Mouse (Mus musculus) skeletal muscle tissue, postnatal 0 days (tissue): ENCODE measurements around the gene Oas1c. TPM values are rescaled to one million over a fixed set of nuclear protein-coding genes. Genes with fewer than 3 reads are reported as not detected.

Source experiments
- microRNA-seq, 2 experiments: library from miRNA; unstranded; fragments of <30 nt; microRNA quantifications; one replicate each; pipeline ENCODE4; 2016
- polyA plus RNA-seq: library from polyadenylated mRNA; unstranded; fragments of >200 nt; fragmentation: Nextera tagmentation; extraction: Ambion mirVana; gene quantifications from 2 replicates; pipeline ENCODE4 v1.2.1, GENCODE M21; 2015

Oas1c gene
- 0.28 and 0.45 TPM in 2 replicates for polyA plus RNA-seq

GRCm38 (mm10) chr5:120811951-120812819 lies at the start of gene Oas1c:
Gene Oas1c (minus strand): TSS chr5:120812514.

GRCm38 (mm10) chr5:120861121-120861520 lies 48.8 kb upstream of the Oas1c start, which contains the start of gene Oas1h:
Gene Oas1h (plus strand): TSS chr5:120861421.

DNA sequence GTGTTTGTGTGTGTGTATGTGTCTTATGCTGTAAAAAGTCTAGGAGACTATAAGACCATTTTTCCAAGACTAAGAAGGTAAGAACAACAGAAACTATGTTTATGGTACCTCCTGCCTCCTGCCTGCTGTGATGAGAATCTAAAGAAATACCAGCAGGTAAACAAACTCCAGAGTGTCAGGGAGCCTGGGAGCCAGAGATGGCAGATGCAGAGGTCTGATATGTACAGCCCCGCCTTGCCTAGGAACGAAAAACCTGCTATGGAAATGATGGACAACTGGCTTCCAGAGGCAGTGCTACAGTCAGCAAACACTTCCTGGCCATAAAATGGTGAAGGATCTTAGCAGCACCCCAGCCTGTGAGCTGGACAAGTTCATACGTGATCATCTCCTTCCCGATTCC lies 34.8 kb upstream of the Oas1c start, which contains the start of gene Oas1f:
Gene Oas1f, plus strand, starts transcription at position 301 of the 400 bp plus-strand sequence.

GRCm38 (mm10) chr5:120795480-120796034 lies 16.8 kb downstream of the Oas1c start, which contains the start of gene Oas1e:
Gene Oas1e (minus strand): TSS chr5:120795530.

DNA sequence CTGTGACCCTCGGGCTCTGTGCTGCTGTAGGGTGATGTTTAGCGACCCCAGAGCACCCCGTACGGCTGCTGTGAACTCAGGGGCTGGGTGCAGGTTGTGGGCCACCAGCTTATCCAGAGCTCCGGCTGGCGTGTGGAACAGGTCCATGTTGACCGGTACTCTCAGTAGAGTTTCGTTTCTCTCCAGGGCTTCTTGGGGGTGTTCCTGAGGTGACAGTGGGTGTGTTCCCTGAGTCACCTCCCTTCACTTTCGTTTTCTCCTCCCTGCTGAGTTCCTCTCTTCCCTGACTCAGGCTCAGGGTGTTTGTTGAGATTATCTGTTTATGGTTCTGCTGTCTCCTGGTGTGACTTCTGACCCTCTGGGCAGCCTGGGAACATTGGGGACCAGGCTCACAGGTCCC lies 34.8 kb downstream of the Oas1c start, which contains the start of gene Oas3:
Gene Oas3, minus strand, starts transcription at position 184 of the 400 bp plus-strand sequence.

Small RNA genes within 50 kb of the gene (microRNA-seq; reads per million reads assigned to microRNA genes)
- gene Gm22907: 0 reads per million in 2 experiments

Other genes with a start within 250 kb of the Oas1c start
- 22.4 and 22.6 TPM in 2 replicates for gene Tpcn1, start 223.8 kb downstream of the Oas1c start, polyA plus RNA-seq
- gene Iqcd, start 223.5 kb downstream of the Oas1c start, polyA plus RNA-seq: 0.11 and 0.17 TPM in 2 replicates
- gene Rita1, start 199.9 kb downstream of the Oas1c start, polyA plus RNA-seq: 5.2 and 7.4 TPM in 2 replicates
- 15.5 and 16.5 TPM in 2 replicates for gene Ddx54, start 199.8 kb downstream of the Oas1c start, polyA plus RNA-seq
- not detected in 2 replicates for gene Cfap73, start 178.3 kb downstream of the Oas1c start, polyA plus RNA-seq
- 0.22 TPM in 2 replicates for gene Rasal1, start 163.7 kb downstream of the Oas1c start, polyA plus RNA-seq
- 0.62 and 0.68 TPM in 2 replicates for gene Dtx1, start 100.6 kb downstream of the Oas1c start, polyA plus RNA-seq
- 0.94 and 1.2 TPM in 2 replicates for gene Oas2, start 62.7 kb downstream of the Oas1c start, polyA plus RNA-seq
- 0.14 and 0.37 TPM in 2 replicates for gene Oas3, start 34.9 kb downstream of the Oas1c start, polyA plus RNA-seq
- gene Oas1e, start 17.0 kb downstream of the Oas1c start, polyA plus RNA-seq: 0.08 and 0.23 TPM in 2 replicates
- 0.74 TPM in 1 of 2 replicates, not detected in the other for gene Oas1f, start 34.9 kb upstream of the Oas1c start, polyA plus RNA-seq
- gene Oas1h, start 48.9 kb upstream of the Oas1c start, polyA plus RNA-seq: not detected in 2 replicates
- 0.64 and 0.87 TPM in 2 replicates for gene Oas1g, start 75.1 kb upstream of the Oas1c start, polyA plus RNA-seq
- gene Oas1a, start 95.0 kb upstream of the Oas1c start, polyA plus RNA-seq: 3.6 and 4.4 TPM in 2 replicates
- gene Oas1d, start 102.0 kb upstream of the Oas1c start, polyA plus RNA-seq: not detected in 2 replicates
- 0.02 TPM in 1 of 2 replicates, not detected in the other for gene Rph3a, start 197.6 kb upstream of the Oas1c start, polyA plus RNA-seq